Mouse (Mus musculus) neural tube, embryonic 10.5 days (tissue): Measurements from ENCODE around the gene Ndst2.

Source experiments
- DNase-seq: peaks from one replicate; pipeline ENCODE4 v3.0.0-alpha.2; 2017; ENCODE audit warnings: low spot score; ENCODE audit errors: extremely low spot score

Ndst2 gene

GRCm38 (mm10) chr14:20733952-20734774 lies at the start of gene Ndst2:
Gene Ndst2, minus strand, starts transcription at chr14:20734562.
- DNase-seq = peak; percentile 92

DNA sequence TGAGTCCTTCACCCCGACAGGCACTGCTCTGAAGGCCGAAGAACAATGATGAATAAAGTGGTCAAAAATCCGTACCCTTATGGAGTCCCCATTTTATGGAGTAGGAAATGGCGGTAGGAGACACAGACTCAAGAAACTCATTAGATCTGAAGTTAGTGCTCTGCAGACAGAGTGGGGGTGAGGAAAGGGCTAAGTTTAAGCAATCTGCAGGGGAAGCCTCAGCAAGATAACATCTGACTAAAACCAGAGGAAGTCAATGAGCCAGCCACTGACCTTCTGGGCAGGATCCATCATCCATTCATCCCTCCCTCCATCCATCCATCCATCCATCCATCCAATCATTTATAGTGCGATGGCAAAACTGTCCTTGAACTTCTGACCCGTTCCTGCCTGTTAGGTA lies 49.2 kb upstream of the Ndst2 start:
- DNase-seq = no peak

DNA sequence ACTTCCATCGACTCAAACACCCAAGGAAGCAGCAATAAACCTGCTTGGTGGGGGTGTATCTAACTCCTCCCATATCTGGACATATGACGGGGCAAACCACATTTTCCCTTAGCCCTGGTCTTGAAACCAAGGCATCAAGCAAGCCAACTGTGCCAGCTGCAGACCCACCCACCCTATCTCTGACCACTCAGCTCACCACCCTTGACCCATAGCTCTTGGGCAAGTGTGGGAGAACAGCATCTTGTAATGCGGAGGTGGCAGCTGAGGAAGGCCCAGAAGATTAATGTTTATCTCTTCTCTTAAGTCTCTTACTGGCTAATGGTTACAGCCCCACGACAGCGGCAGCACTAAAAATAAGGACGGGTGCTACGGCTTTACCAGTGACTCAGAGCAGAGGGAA lies 48.5 kb upstream of the Ndst2 start:
- DNase-seq = no peak

- DNase-seq = no peak
Measured at GRCm38 (mm10) chr14:20780217-20780616, 45.9 kb upstream of the Ndst2 start.

DNA sequence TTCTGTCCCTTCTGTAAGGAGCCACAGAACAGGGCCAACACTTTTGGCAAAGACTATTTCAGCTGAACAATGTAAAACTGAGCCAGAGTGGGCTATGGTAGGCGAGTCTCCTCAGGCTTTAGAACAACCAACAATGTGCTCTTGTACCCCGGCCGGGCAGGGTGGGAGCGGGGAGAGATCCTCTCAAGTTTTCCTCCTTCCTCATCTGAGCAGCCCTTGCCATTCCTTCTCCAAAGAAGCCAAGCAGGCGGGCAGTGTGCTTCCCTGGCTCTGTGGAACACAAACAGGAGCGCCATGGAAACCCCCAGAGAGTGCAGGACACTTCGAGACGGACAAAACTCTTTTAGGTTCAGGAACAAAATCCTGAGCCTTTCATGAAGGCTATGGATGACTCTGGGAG lies 44.1 kb upstream of the Ndst2 start:
- DNase-seq = no peak

- DNase-seq = no peak
Measured at GRCm38 (mm10) chr14:20775661-20776060, 41.3 kb upstream of the Ndst2 start.

GRCm38 (mm10) chr14:20773410-20773809 lies 39.0 kb upstream of the Ndst2 start:
- DNase-seq = no peak

DNA sequence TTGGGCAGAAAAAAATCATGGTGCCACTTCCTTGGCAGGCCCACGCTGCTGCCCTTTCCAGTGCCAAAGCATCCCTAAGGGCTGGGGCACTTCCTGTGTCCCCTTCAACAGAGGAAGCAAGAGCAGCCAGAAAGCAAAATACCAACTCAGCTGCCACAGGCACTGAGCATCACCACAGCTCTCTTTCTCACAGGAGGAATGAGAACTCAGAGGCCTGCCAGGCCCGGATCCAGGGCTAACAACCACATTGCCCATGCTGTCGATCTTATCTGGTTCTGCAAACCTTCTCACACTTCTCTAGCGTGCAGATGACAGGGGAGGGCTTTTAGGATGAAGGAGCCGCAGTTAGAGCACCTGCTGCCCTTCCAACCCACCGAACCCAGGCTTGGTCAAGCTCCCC lies 38.4 kb upstream of the Ndst2 start:
- no peak for DNase-seq

GRCm38 (mm10) chr14:20771941-20772340 lies 37.6 kb upstream of the Ndst2 start:
- no peak for DNase-seq

- no peak for DNase-seq
Measured at GRCm38 (mm10) chr14:20768581-20768980, 34.2 kb upstream of the Ndst2 start.

DNA sequence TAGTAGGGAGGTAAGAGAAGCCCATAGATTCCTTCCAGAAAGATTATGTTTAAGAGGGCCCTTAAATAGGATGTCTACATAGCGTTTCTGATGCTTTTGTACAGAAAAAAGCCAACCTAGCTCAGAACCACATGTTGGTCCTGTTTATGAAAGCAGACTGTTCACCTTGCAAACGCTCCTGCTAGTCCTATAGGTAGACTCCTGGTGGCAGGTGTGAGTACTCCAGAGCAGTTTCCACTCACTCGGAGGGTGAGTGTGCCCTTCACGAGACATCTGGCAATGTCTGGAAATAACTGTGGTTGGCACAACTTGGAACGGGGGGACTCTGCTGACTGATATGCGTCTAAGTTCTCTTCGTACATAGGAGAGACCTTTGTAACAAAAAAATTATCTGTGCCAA lies 33.6 kb upstream of the Ndst2 start:
- no peak for DNase-seq

GRCm38 (mm10) chr14:20765642-20766258 lies 31.4 kb upstream of the Ndst2 start:
- DNase-seq = peak; percentile 87

GRCm38 (mm10) chr14:20764942-20765341 lies 30.6 kb upstream of the Ndst2 start:
- no peak for DNase-seq

GRCm38 (mm10) chr14:20758768-20759435 lies 24.5 kb upstream of the Ndst2 start:
- DNase-seq = no peak

DNA sequence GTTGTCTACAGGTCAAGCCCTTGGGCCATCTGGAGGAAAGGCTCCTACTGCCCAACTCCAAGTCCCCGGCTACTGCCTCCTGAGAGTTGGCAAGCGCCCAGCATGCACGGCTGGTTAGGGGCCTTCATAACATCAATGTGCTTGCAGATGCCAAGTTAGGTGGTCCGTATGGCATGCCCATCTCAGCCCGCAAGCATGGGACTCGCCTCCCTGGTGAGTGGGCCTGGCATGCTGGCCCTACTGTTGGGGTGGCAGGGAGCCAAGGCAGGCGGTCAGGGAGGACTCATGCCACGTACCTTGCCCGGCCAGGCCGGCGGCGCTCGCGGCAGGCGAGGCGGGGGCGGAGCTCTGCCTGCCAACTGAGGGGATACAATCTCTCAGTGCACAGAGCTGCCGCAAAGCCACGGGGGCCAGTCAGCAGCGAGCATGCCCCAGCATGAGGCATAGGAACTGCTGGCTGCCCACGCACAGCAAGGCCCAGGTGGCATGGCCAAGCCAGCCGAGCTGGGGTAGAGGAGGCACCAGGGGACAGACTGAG lies 23.1 kb upstream of the Ndst2 start:
- no peak for DNase-seq

- no peak for DNase-seq
Measured at GRCm38 (mm10) chr14:20753792-20754191, 19.4 kb upstream of the Ndst2 start.

GRCm38 (mm10) chr14:20750503-20750902 lies 16.1 kb upstream of the Ndst2 start:
- no peak for DNase-seq

GRCm38 (mm10) chr14:20749494-20750051 lies 15.2 kb upstream of the Ndst2 start:
- DNase-seq = no peak

- no peak for DNase-seq
Measured at GRCm38 (mm10) chr14:20748388-20748787, 14.0 kb upstream of the Ndst2 start.

DNA sequence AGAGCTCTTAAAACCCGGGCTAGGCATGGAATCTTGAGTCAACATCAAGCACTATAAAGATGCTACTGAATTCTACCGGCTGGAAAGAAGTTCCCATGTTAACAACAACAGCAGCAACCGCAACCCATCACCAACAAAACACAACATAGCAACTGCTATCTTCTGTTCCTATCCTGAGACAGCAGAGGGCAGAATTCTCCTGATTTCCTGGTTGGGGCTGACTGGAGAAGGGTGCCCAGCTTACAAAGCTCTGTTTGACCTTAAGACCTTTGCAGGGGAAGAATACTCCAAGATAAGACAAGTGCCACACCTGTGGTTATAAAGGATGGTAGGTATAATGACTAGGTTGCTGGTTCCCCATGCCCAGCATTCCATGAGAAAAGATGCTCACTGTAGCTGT lies 12.6 kb upstream of the Ndst2 start:
- DNase-seq = no peak

DNA sequence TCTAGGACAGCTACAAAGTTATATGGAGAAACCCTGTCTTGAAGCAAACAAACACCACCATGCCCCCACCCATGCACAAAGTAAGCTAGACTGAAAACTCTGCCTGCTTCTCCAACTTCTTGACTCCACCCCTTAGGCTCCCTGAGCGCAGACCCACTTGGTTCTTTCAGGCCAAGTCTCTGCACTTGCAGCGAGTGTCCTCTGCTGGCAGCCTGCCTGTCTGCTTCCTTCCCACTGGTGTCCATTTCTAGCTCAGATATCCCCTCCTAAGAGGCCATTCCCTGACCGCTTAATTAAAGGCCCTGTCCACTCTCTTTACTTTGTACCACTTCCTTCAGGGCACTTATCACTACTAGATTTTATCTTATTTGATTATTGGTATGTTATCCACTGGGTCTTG lies 9.3 kb upstream of the Ndst2 start:
- DNase-seq = no peak

GRCm38 (mm10) chr14:20741301-20741700 lies 6.9 kb upstream of the Ndst2 start:
- no peak for DNase-seq
